Mouse (Mus musculus) mouse embryonic stem cell (cell line): ENCODE data around the gene Pim3.
"Not testable (repeated sequence)": the region's sequence is repeated elsewhere in the genome, so short reads cannot be mapped to it uniquely, and the experiment has no call there.

Experiments used
- in situ Hi-C, 2 experiments: fragments of 300-500 bp; cut with MboI; formaldehyde crosslinking; loops; 1 replicate in 1 of 2; 3 replicates in 1 of 2; pipeline ENCODE4 v1.14.3; 2019 to 2020; ENCODE audit warnings: low sequenced_read_pairs in 2 of 2, low pct_unique_long_range_greater_than_20kb in 1 of 2, mixed read lengths in 1 of 2; ENCODE audit not compliant: unreplicated experiment in 1 of 2

Gene Pim3

DNA sequence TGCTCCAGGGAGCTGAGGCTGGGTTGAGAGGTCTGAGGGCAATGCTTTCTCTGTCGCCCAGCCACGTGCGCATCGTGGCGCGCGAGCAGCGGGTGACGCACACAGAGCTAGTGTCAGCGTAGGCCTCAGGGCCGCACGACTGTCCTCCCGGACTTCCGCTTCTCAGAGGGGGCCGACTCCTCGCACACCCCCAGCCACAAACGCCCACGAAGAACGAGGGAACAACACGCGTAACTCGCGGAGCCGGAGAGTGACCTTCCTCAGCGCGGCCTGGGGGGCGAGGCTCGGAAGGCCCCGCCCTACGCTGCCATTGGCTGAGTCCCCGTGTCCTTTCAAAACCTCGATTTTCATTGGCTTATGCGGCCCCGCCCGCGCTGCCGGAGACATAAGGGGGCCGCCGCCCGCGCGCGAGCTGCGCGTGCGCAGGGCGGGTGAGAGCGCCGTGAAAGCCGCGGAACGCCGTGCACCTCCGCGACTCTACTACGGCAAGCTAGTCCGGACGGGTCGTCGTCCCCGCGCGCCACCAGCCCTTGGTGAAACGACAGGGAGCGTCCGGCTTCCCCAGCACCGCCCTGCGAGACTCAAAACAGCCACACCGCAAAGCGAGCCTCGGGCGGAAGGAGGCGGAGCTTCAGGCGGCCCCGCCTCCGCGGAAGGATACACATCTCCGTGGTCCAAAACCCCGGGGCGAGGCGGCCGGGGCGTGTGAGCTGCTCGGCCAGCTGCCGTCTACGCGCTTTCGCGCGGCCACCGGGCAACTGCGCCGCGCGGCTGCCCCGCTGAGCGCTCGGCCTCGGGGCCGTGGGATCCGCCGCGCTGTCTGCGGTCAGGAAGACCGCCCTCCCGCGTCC, at the start of gene Pim3:
Gene Pim3, plus strand, starts transcription at position 415 of the 851 bp plus-strand sequence.
- in situ Hi-C loops = no loop called here

GRCm38 (mm10) chr15:88813262-88813661, 48.7 kb upstream of the Pim3 start:
- in situ Hi-C loops = no loop called here

- in situ Hi-C loops = not testable (repeated sequence)
Observed at GRCm38 (mm10) chr15:88813873-88814272, 48.1 kb upstream of the Pim3 start.

GRCm38 (mm10) chr15:88814411-88815047, 47.5 kb upstream of the Pim3 start:
- in situ Hi-C loops = no loop called here

- in situ Hi-C loops = no loop called here
Observed at GRCm38 (mm10) chr15:88815196-88815700, 46.7 kb upstream of the Pim3 start.

GRCm38 (mm10) chr15:88819026-88819905, 42.7 kb upstream of the Pim3 start, which contains the start of the genes Alg12 and Creld2:
TSS of gene Alg12 (minus strand) at chr15:88819318.
TSS of gene Creld2 (plus strand) at chr15:88819646.
- in situ Hi-C loops = no loop called here

GRCm38 (mm10) chr15:88819906-88820303, 42.1 kb upstream of the Pim3 start:
- in situ Hi-C loops = loop anchor here (10.0 kb wide), 2 partner anchors 55 to 245 kb away; no protein-coding TSS in a partner anchor

DNA sequence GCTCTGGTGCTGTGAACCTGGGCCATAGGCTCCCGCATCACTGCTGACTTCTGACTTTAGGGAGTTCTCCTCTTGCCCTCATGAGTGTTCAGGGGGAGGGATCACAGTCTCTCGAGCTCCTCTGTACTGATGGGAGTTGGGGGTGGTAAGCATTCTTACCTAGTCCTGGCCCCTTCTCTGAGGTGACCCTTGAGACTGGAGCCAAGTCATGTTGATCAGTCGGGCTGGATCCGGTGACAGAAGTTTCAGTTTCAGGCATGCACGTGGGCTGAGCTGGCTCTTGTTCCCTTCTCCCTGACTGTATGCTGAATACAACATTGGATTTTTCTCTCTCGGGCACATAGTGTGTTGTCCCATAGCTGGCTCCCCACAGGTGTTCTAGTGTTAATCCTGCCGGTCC, 40.6 kb upstream of the Pim3 start:
- in situ Hi-C loops = loop anchor here (10.0 kb wide), 2 partner anchors 53 to 243 kb away; no protein-coding TSS in a partner anchor

DNA sequence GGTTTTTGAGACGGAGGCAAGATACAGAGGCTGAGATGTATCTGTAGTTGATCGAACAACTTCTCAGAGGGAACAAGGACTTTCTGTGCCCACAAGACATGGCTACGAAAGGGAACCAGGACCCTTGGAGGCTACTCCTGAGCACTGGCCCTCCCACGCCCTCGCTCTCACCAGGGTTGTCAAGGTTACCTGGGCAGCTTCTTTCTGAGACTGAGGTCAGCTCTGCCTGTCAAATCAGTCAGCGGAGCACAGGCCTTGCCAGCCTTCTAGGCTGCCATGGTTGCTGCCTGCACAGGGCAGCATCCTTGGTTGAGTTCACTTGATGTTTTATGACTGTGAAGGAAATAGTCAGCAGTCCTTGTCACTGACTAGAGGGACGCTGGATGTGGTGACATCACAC, 39.5 kb upstream of the Pim3 start:
- in situ Hi-C loops = loop anchor here (10.0 kb wide), 2 partner anchors 52 to 242 kb away; no protein-coding TSS in a partner anchor

- in situ Hi-C loops = loop anchor here (10.0 kb wide), 2 partner anchors 51 to 241 kb away; no protein-coding TSS in a partner anchor
Observed at GRCm38 (mm10) chr15:88823376-88823775, 38.6 kb upstream of the Pim3 start.

GRCm38 (mm10) chr15:88827466-88827865, 34.5 kb upstream of the Pim3 start:
- in situ Hi-C loops = loop anchor here (5.0 to 10.0 kb wide), 3 partner anchors 47 to 237 kb away; no protein-coding TSS in a partner anchor

GRCm38 (mm10) chr15:88827991-88828799, 33.8 kb upstream of the Pim3 start:
- in situ Hi-C loops = loop anchor here (5.0 to 10.0 kb wide), 3 partner anchors 47 to 237 kb away; no protein-coding TSS in a partner anchor

DNA sequence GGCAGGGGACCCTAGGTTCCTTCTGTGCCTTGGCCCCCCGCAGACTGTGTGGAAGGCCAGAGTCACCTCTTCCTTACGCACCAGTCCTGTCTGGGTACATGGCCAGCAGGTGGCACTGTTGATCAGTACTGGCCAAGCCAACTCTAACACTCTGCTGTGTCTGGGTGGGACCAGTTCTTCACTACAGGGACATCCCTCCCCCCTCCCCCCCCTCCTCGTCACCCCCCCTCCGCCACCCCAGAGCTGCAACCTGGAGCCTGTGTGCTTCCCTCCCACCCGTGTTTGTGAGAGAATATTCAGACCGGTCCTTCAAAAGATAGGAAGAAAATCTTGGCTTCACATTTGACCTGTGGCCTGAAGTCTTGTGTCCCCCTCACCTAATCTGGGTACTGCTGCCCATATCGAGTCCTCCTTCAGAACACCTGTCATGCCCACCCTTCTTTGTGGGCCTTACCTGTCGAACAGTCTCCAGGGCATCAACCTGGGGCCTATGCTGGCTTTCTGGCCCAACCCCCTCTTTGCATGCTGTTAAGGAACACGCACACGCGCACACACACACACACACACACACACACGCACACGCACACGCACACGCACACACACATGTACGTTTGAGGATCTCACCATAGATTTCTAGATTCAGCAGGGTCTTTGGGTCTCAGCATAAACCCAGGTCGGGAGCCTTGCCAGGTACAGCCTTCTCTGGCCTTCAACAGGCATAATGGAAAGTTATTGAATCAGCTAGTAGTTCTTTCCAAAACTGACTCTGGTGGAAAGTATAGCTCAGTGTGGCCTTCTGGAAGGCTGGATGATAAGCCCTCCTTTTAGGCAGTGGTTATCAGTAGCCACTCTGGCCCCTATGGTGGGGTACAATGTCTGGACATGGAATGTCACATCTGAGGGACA, 32.9 kb upstream of the Pim3 start:
- in situ Hi-C loops = loop anchor here (5.0 to 10.0 kb wide), 3 partner anchors 46 to 236 kb away; no protein-coding TSS in a partner anchor

DNA sequence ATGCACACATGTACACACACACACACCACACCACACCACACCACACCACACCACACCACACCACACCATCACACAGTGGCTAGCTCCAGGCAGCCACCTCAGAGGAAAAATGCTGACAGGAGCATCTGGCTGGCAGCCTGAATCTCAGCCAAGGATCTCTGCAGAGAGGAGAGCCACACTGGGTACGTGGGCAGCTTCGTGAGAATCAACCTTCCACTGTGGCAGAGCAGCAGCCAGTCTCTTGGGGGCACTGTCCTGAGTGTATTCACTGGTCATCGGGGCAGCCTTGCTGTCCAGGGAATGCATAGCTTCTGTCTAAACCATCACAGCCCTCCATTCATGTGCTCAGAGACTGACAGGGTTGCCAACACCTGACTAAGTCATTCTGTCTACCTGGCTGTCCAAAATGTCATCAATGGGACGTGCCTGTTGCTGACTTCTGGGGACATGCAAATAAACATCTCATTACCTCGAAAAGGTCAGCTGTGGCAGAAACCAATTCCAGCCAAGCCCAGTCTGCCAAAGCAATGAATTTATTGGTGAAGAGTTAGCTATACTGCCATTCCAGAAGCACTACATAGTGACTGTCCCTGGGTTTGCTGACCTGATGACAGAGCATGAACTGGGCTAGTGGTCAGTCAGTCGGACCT, 32.1 kb upstream of the Pim3 start:
- in situ Hi-C loops = loop anchor here (5.0 to 10.0 kb wide), 3 partner anchors 45 to 235 kb away; no protein-coding TSS in a partner anchor

- in situ Hi-C loops = no loop called here
Observed at GRCm38 (mm10) chr15:88830696-88831095, 31.3 kb upstream of the Pim3 start.

- in situ Hi-C loops = no loop called here
Observed at GRCm38 (mm10) chr15:88831482-88831881, 30.5 kb upstream of the Pim3 start.
